Mouse (Mus musculus): ENCODE measurements around the gene Pxdc1. TPM values are rescaled to one million over a fixed set of nuclear protein-coding genes. Genes with fewer than 3 reads are reported as not detected.

The Pxdc1 gene
- polyA plus RNA-seq, 1 experiment, result 6.4 TPM

GRCm38 (mm10) chr13:34609711-34610110 lies 43.6 kb downstream of the Pxdc1 start:
- Histone ChIP-seq H3K4me3 (replicated peaks) (no peak overlapping the region), H3K36me3 (replicated peaks; ENCODE audit: low read length) (no peaks in the 10 kb centered on the region), H3K4me1 (no peaks in the 10 kb centered on the region), H3K27me3 (replicated peaks) (peaks cover 30% of the 10 kb centered on the region), H3K9me3 (no peaks in the 10 kb centered on the region)
- TF ChIP-seq GATA1 (IDR thresholded peaks at IDR 0.05; ENCODE audit: borderline replicate concordance, low read length) (no peak), FLI1 (IDR thresholded peaks at IDR 0.05; ENCODE audit: low read length) (no peak)

GRCm38 (mm10) chr13:34607079-34607478 lies 46.2 kb downstream of the Pxdc1 start:
- Histone ChIP-seq H3K27me3 (replicated peaks) (peaks cover 28% of the 10 kb centered on the region), H3K4me1 (no peaks in the 10 kb centered on the region), H3K4me3 (replicated peaks) (no peak overlapping the region), H3K9me3 (no peaks in the 10 kb centered on the region), H3K36me3 (replicated peaks; ENCODE audit: low read length) (no peaks in the 10 kb centered on the region)
- TF ChIP-seq GATA1 (IDR thresholded peaks at IDR 0.05; ENCODE audit: borderline replicate concordance, low read length) (no peak), FLI1 (IDR thresholded peaks at IDR 0.05; ENCODE audit: low read length) (no peak)

- Histone ChIP-seq H3K4me3 (replicated peaks) (no peak overlapping the region), H3K9me3 (no peaks in the 10 kb centered on the region), H3K4me1 (no peaks in the 10 kb centered on the region), H3K36me3 (replicated peaks; ENCODE audit: low read length) (no peaks in the 10 kb centered on the region), H3K27me3 (replicated peaks) (peaks cover 22% of the 10 kb centered on the region)
- TF ChIP-seq GATA1 (IDR thresholded peaks at IDR 0.05; ENCODE audit: borderline replicate concordance, low read length) (no peak), FLI1 (IDR thresholded peaks at IDR 0.05; ENCODE audit: low read length) (no peak)
Measured at GRCm38 (mm10) chr13:34605884-34606283, 47.4 kb downstream of the Pxdc1 start.

GRCm38 (mm10) chr13:34605206-34605605 lies 48.1 kb downstream of the Pxdc1 start:
- no peaks in the 10 kb centered on the region for H3K4me1 ChIP-seq
- no peaks in the 10 kb centered on the region for H3K9me3 ChIP-seq
- no peaks in the 10 kb centered on the region for H3K36me3 ChIP-seq (replicated peaks; ENCODE audit: low read length)
- H3K27me3 ChIP-seq (replicated peaks), result peaks cover 25% of the 10 kb centered on the region
- no peak overlapping the region for H3K4me3 ChIP-seq (replicated peaks)
- TF ChIP-seq FLI1 (IDR thresholded peaks at IDR 0.05; ENCODE audit: low read length) (no peak), GATA1 (IDR thresholded peaks at IDR 0.05; ENCODE audit: borderline replicate concordance, low read length) (no peak)

GRCm38 (mm10) chr13:34604406-34604805 lies 48.9 kb downstream of the Pxdc1 start:
- Histone ChIP-seq H3K4me1 (no peaks in the 10 kb centered on the region), H3K9me3 (no peaks in the 10 kb centered on the region)
- TF ChIP-seq GATA1 (IDR thresholded peaks at IDR 0.05; ENCODE audit: borderline replicate concordance, low read length) (no peak), FLI1 (IDR thresholded peaks at IDR 0.05; ENCODE audit: low read length) (no peak)

GRCm38 (mm10) chr13:34602757-34603156 lies 50.5 kb downstream of the Pxdc1 start:
- H3K4me1 ChIP-seq, result no peaks in the 10 kb centered on the region

More at GRCm38 (mm10) chr13:34604406-34604805, 48.9 kb downstream of the Pxdc1 start:
- Histone ChIP-seq H3K27me3 (replicated peaks) (peaks cover 23% of the 10 kb centered on the region), H3K4me3 (replicated peaks) (no peak overlapping the region), H3K36me3 (replicated peaks; ENCODE audit: low read length) (no peaks in the 10 kb centered on the region)

GRCm38 (mm10) chr13:34596797-34597196 lies 56.5 kb downstream of the Pxdc1 start:
- TF ChIP-seq GATA1 (IDR thresholded peaks at IDR 0.05; ENCODE audit: borderline replicate concordance, low read length) (no peak), FLI1 (IDR thresholded peaks at IDR 0.05; ENCODE audit: low read length) (no peak)
- H3K36me3 ChIP-seq (replicated peaks; ENCODE audit: low read length), result no peaks in the 10 kb centered on the region
- no peaks in the 10 kb centered on the region for H3K4me1 ChIP-seq
- H3K9me3 ChIP-seq, result 0 out of 2 replicates have a peak, but pooled peaks cover 5% of the 10 kb centered on the region
- H3K27me3 ChIP-seq (replicated peaks), result peaks cover 7% of the 10 kb centered on the region
- H3K4me3 ChIP-seq (replicated peaks), result no peak overlapping the region

More at GRCm38 (mm10) chr13:34602757-34603156, 50.5 kb downstream of the Pxdc1 start:
- Histone ChIP-seq H3K4me3 (replicated peaks) (no peak overlapping the region), H3K36me3 (replicated peaks; ENCODE audit: low read length) (no peaks in the 10 kb centered on the region), H3K27me3 (replicated peaks) (peaks cover 15% of the 10 kb centered on the region), H3K9me3 (no peaks in the 10 kb centered on the region)
- no peak for TF ChIP-seq FLI1 (IDR thresholded peaks at IDR 0.05; ENCODE audit: low read length)
- TF ChIP-seq GATA1 (IDR thresholded peaks at IDR 0.05; ENCODE audit: borderline replicate concordance, low read length), result no peak

Other genes starting within 250 kb of the Pxdc1 start
- not detected in 2 replicates for gene Fam50b, start 81.4 kb upstream of the Pxdc1 start, polyA plus RNA-seq (2012; ENCODE audit: insufficient read depth, low replicate concordance)
- 0.66 and 7.4 TPM in 2 replicates for gene Prpf4b, start 221.8 kb upstream of the Pxdc1 start, polyA plus RNA-seq (2012; ENCODE audit: insufficient read depth, low replicate concordance)

Data from megakaryocyte, embryonic 14.5 days (primary cell).